Mouse (Mus musculus): ENCODE measurements around the gene Csrnp2.
A peak's percentile ranks its signal among the peaks of the same experiment; 100 is the strongest.

Csrnp2 gene

GRCm38 (mm10) chr15:100429959-100430565, 65.2 kb downstream of the Csrnp2 start:
- DNase-seq (ENCODE audit: low spot score): peak; percentile 73

All from testis, postnatal 14 days (tissue).